Mouse (Mus musculus) embryonic facial prominence, embryonic 15.5 days (tissue): ENCODE data around the gene Prss33. TPM values are rescaled to one million over a fixed set of nuclear protein-coding genes. Genes with fewer than 3 reads are reported as not detected.
A peak's percentile ranks its signal among the peaks of the same experiment; 100 is the strongest.

ENCODE experiments used
- ATAC-seq: fragments of 200-750 bp; cut with Nextera tagmentation; 2 replicates; pipeline ENCODE4 v1.8.0; 2017; ENCODE audit warnings: low read depth, moderate TSS enrichment; ENCODE audit not compliant: insufficient number of reproducible peaks, low FRiP score, low TSS enrichment
- H3K27ac ChIP-seq: fragments of 300-500 bp; sonication (generic); replicated peaks from 2 replicates; pipeline ENCODE4 v1.5.1; 2015; ENCODE audit warnings: mild to moderate bottlenecking, inconsistent platforms
- H3K27me3 ChIP-seq: fragments of 300-500 bp; sonication (generic); 2 replicates; pipeline ENCODE4 v1.6.1; 2015; ENCODE audit warnings: inconsistent platforms
- H3K36me3 ChIP-seq: fragments of 300-500 bp; sonication (generic); 2 replicates; pipeline ENCODE4 v1.6.1; 2015; ENCODE audit warnings: mild to moderate bottlenecking, inconsistent platforms
- H3K4me1 ChIP-seq: fragments of 300-500 bp; sonication (generic); 2 replicates; pipeline ENCODE4 v1.6.1; 2015; ENCODE audit warnings: inconsistent platforms
- H3K4me2 ChIP-seq: fragments of 300-500 bp; sonication (generic); replicated peaks from 2 replicates; pipeline ENCODE4 v1.6.1; 2015; ENCODE audit warnings: mild to moderate bottlenecking, inconsistent platforms
- H3K4me3 ChIP-seq: fragments of 300-500 bp; sonication (generic); replicated peaks from 2 replicates; pipeline ENCODE4 v1.5.1; 2015; ENCODE audit warnings: mild to moderate bottlenecking, inconsistent platforms
- H3K9ac ChIP-seq: fragments of 300-500 bp; sonication (generic); 2 replicates; pipeline ENCODE4 v1.6.1; 2015; ENCODE audit warnings: inconsistent platforms
- H3K9me3 ChIP-seq: fragments of 300-500 bp; sonication (generic); replicated peaks from 2 replicates; pipeline ENCODE4 v1.6.1; 2016; ENCODE audit warnings: inconsistent platforms
- WGBS: fragments of 180-500 bp; shearing (Covaris S2); methylation state at CpG from one replicate; pipeline ENCODE4 v1.1.7; 2015; 5-methylcytosine and 5-hydroxymethylcytosine counted together
- polyA plus RNA-seq: library from polyadenylated mRNA; unstranded; fragments of >200 nt; fragmentation: Nextera tagmentation; extraction: Ambion mirVana; gene quantifications from 2 replicates; pipeline ENCODE4 v1.2.1, GENCODE M21; 2015

Gene Prss33
- polyA plus RNA-seq, 1 experiment from 2014 or later, result 0.85 TPM

DNA sequence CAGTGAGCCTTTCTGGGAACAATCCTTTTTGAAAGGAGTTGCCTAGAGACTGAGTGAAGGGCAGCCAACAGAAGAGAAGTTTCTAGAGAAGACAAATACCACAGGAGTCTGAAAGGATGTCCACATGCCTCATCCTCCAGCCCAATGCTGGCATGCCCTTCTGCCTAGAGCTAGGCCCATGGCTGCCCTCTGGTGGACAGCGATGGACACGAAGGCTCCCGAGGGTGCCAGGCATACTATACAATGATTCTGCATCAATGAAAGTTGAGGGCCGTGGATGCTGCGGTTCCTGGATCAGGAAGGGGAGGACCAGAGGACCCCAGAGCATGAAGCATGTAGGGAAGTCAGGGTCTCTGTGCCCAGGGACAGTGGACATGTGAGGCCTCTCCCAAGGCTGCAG lies 17.4 kb upstream of the Prss33 start:
- no peak overlapping the region for H3K27ac ChIP-seq
- H3K4me2 ChIP-seq, result no peak overlapping the region
- no peak overlapping the region for H3K9ac ChIP-seq
- 29% methylated on average over 5 of the region's 5 CpGs for WGBS
- H3K4me3 ChIP-seq, result no peak overlapping the region
- no peaks in the 10 kb centered on the region for H3K36me3 ChIP-seq
- H3K27me3 ChIP-seq, result no peaks in the 10 kb centered on the region
- H3K4me1 ChIP-seq, result no peaks in the 10 kb centered on the region
- no peaks in the 10 kb centered on the region for H3K9me3 ChIP-seq
- no peak for ATAC-seq

DNA sequence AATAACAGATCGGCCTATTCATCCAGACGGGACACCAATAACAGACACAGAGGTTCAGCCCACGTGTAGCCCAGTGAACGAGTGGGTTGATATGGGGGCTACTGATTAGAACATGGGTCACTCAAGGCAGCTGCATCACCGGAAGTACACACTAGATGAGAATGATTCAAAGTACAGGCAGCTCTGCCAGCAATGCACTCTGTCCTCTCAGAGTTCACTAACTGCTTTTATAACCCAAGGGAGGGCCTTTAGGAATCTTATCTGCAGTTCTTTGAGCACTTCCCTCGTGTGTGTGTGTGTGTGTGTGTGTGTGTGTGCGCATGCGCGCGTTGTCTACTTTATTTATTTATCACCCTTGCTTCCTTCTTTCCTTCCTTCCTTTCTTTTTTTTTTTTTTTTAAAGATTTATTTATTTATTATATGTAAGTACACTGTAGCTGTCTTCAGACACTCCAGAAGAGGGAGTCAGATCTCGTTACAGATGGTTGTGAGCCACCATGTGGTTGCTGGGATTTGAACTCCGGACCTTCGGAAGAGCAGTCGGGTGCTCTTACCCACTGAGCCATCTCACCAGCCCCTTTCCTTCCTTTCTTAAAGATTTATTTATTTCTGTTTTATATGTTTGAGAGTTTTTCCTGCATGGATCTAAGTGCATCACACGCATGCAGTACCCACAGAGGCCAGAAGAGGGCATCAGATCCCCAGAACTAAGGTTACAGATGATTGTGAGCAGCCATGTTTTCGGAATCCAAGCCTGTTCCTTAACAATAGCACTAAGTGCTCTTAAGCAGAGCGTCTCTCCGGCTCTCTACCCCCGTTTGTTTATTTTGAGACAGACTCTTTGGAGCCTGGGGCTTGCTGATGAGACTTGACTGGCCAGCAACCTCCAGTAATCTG lies 15.2 kb upstream of the Prss33 start:
- no peak for ATAC-seq

GRCm38 (mm10) chr17:23850028-23850427 lies 14.2 kb upstream of the Prss33 start:
- H3K27me3 ChIP-seq, result no peaks in the 10 kb centered on the region
- no peak overlapping the region for H3K4me2 ChIP-seq
- H3K4me3 ChIP-seq, result no peak overlapping the region
- H3K9ac ChIP-seq, result no peak overlapping the region
- H3K9me3 ChIP-seq, result no peaks in the 10 kb centered on the region
- WGBS, result 58% methylated on average over 2 of the region's 2 CpGs
- no peaks in the 10 kb centered on the region for H3K4me1 ChIP-seq
- no peaks in the 10 kb centered on the region for H3K36me3 ChIP-seq
- ATAC-seq, result no peak
- H3K27ac ChIP-seq, result no peak overlapping the region

More for the DNA sequence above, 15.2 kb upstream of the Prss33 start:
- Histone ChIP-seq H3K4me3 (no peak overlapping the region), H3K27me3 (no peaks in the 10 kb centered on the region), H3K9me3 (no peaks in the 10 kb centered on the region), H3K4me2 (no peak overlapping the region), H3K27ac (no peak overlapping the region), H3K36me3 (no peaks in the 10 kb centered on the region), H3K4me1 (no peaks in the 10 kb centered on the region), H3K9ac (no peak overlapping the region)
- WGBS, result 61% methylated on average over 19 of the region's 19 CpGs

DNA sequence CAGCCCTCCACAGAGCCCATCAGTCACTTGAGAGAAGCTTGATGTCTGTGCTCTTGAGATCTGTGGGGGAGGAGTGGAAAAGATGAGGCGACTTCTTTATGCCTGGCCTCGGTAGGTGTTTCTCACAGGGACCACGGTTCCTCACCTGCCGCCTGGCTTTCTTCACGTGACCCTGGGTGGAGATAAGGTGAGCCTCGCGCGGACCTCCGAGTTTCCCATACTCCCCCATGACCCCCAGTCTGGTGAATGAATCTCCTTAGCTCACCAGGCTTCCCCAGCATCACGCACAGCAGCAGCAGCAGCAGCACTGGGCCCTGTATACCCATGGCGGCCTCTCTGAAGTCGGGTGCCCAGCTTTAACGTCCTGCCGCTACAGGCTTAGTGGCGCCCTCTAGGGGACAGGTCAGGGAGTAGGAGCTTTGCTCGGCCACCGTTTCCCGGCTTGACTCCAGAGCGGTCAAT lies 8.0 kb upstream of the Prss33 start, which contains the start of the genes Prss32 and Prss41:
Gene Prss32, plus strand, starts transcription at position 44 of the 462 bp plus-strand sequence.
Gene Prss41, minus strand, starts transcription at position 361 of the 462 bp plus-strand sequence.
- peak within 1 kb of the TSS; percentile 22 for H3K4me3 ChIP-seq
- 15% methylated on average over 19 of the region's 19 CpGs for WGBS
- no peak within 1 kb of the TSS for H3K27ac ChIP-seq
- no peaks in the 10 kb centered on the region for H3K27me3 ChIP-seq
- peak within 1 kb of the TSS; percentile 39 for H3K4me2 ChIP-seq
- H3K9ac ChIP-seq, result no peak within 1 kb of the TSS
- H3K9me3 ChIP-seq, result no peaks in the 10 kb centered on the region
- no peak for ATAC-seq
- 0 out of 2 replicates have a peak, but pooled peaks cover 5% of the 10 kb centered on the region for H3K4me1 ChIP-seq
- no peaks in the 10 kb centered on the region for H3K36me3 ChIP-seq

- Histone ChIP-seq H3K4me2 (peak overlapping the region; percentile 39), H3K4me1 (0 out of 2 replicates have a peak, but pooled peaks cover 5% of the 10 kb centered on the region), H3K9me3 (no peaks in the 10 kb centered on the region), H3K36me3 (no peaks in the 10 kb centered on the region), H3K4me3 (peak overlapping the region; percentile 22; the same call in 1 of the 2 replicates), H3K9ac (no peak overlapping the region), H3K27me3 (no peaks in the 10 kb centered on the region), H3K27ac (no peak overlapping the region)
- whole genome bisulfite sequencing, result 44% methylated on average over 23 of the region's 23 CpGs
- no peak for ATAC-seq
Observed at GRCm38 (mm10) chr17:23843141-23843811, 7.4 kb upstream of the Prss33 start.

DNA sequence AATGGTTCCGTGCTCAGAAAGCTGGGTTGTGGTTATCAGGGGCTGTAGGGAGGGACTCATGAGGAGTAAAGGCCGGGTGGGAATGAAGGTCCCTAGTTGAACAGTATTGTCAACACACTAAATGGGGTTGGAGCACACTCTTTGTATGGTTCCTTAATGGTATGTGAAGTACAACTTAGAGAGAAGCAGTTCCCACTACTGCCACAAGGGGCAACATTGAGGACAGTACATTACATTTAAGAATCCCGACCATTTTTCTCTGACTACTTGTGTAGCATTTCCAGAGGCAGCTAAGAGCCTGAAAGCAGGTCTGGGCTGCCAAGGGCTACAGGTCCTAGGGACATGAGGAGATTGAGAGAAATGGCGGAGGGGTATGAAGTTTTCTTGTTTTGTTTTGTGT lies 5.3 kb upstream of the Prss33 start:
- Histone ChIP-seq H3K4me1 (0 out of 2 replicates have a peak, but pooled peaks cover 5% of the 10 kb centered on the region), H3K27ac (no peak overlapping the region), H3K9ac (no peak overlapping the region), H3K27me3 (peaks cover 3% of the 10 kb centered on the region; the same call in 1 of the 2 replicates), H3K4me3 (no peak overlapping the region), H3K9me3 (no peaks in the 10 kb centered on the region), H3K4me2 (no peak overlapping the region), H3K36me3 (no peaks in the 10 kb centered on the region)
- 29% methylated on average over 4 of the region's 4 CpGs for WGBS
- ATAC-seq, result no peak

- no peak overlapping the region for H3K9ac ChIP-seq
- H3K36me3 ChIP-seq, result peaks cover 7% of the 10 kb centered on the region
- no peak overlapping the region for H3K4me2 ChIP-seq
- 96% methylated on average over 1 of the region's 1 CpGs for WGBS
- H3K9me3 ChIP-seq, result no peaks in the 10 kb centered on the region
- H3K4me1 ChIP-seq, result peaks cover 7% of the 10 kb centered on the region
- H3K27me3 ChIP-seq, result peaks cover 17% of the 10 kb centered on the region; the same call in 1 of the 2 replicates
- H3K4me3 ChIP-seq, result no peak overlapping the region
- no peak for ATAC-seq
- H3K27ac ChIP-seq, result no peak overlapping the region
Observed at GRCm38 (mm10) chr17:23831201-23831600, 4.7 kb downstream of the Prss33 start.

- H3K27ac ChIP-seq, result peak within 1 kb of the TSS; percentile 96
- H3K9ac ChIP-seq, result peak within 1 kb of the TSS; percentile 90
- H3K4me3 ChIP-seq, result peak within 1 kb of the TSS; percentile 88
- peak within 1 kb of the TSS; percentile 67 for H3K4me2 ChIP-seq
- peaks cover 26% of the 10 kb centered on the region for H3K36me3 ChIP-seq
- H3K4me1 ChIP-seq, result peaks cover 14% of the 10 kb centered on the region
- WGBS, result under 1% methylated on average over 28 of the region's 42 CpGs
- H3K27me3 ChIP-seq, result peaks cover 17% of the 10 kb centered on the region; the same call in 1 of the 2 replicates
- no peaks in the 10 kb centered on the region for H3K9me3 ChIP-seq
- ATAC-seq, result peak; percentile 93
Observed at GRCm38 (mm10) chr17:23829064-23829619, 6.7 kb downstream of the Prss33 start, which contains the start of gene Elob. Gene Elob, minus strand, starts transcription at chr17:23829136.

DNA sequence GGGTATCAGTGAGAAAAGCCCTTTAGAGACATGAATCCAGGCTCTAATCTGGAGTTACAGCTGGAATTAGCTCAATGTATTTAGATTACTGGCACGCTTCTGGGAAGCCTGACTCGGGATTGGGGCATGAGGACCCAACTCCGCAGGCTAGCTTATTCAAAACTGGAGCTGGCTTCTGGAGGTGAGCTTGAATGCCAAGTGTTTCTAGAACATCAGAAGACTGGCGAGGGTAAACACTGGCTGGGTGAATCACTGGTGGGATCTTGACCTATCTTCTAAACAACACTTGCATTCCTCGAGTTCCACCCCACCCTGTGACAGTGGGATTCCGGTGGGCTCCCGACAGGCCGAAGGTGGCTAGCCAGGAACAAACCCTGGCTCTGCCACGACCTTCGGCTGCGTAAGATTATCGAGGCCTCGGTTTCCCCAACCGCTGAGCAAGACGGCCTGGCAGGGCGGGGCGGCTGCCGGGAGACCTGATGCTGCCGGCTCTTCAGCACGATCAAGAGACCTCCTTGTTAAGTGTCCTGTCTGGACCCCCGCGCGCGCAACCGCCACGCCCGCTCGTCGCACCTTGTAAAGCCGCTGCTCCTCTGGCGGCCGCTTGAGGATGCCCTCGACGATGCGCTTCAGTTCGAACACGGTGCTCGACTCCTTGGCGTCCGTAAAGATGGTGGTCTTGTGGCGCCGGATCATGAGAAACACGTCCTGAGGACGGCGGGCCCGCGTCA lies 7.4 kb downstream of the Prss33 start:
- Histone ChIP-seq H3K9ac (peak overlapping the region; percentile 90), H3K4me2 (peak overlapping the region; percentile 67), H3K36me3 (peaks cover 33% of the 10 kb centered on the region), H3K4me3 (peak overlapping the region; percentile 88), H3K4me1 (peaks cover 14% of the 10 kb centered on the region), H3K27me3 (peaks cover 17% of the 10 kb centered on the region; the same call in 1 of the 2 replicates), H3K27ac (peak overlapping the region; percentile 96), H3K9me3 (no peaks in the 10 kb centered on the region)
- under 1% methylated on average over 47 of the region's 47 CpGs for WGBS
- peak; percentile 71 for ATAC-seq

- 79% methylated on average over 4 of the region's 4 CpGs for WGBS
- Histone ChIP-seq H3K4me2 (no peak overlapping the region), H3K4me1 (peaks cover 17% of the 10 kb centered on the region), H3K9ac (no peak overlapping the region), H3K36me3 (peaks cover 60% of the 10 kb centered on the region), H3K27ac (no peak overlapping the region), H3K27me3 (no peaks in the 10 kb centered on the region), H3K4me3 (no peak overlapping the region), H3K9me3 (no peaks in the 10 kb centered on the region)
- no peak for ATAC-seq
Observed at GRCm38 (mm10) chr17:23825591-23825990, 10.3 kb downstream of the Prss33 start.
